Mouse (Mus musculus) thymus, postnatal 0 days (tissue): ENCODE results near the gene Serpine1. TPM values are rescaled to one million over a fixed set of nuclear protein-coding genes. Genes with fewer than 3 reads are reported as not detected.

Experiments used
- DNase-seq: peaks from one replicate; pipeline ENCODE4 v3.0.0-alpha.2; 2015; ENCODE audit warnings: low spot score
- polyA plus RNA-seq: library from polyadenylated mRNA; unstranded; fragments of >200 nt; fragmentation: Nextera tagmentation; extraction: Ambion mirVana; gene quantifications from 2 replicates; pipeline ENCODE4 v1.2.1, GENCODE M21; 2015

Gene Serpine1
- polyA plus RNA-seq, 1 experiment from 2014 or later: 0.05 TPM

- peak; percentile 30 for DNase-seq
These were observed 10.1 kb downstream of the Serpine1 start for GRCm38 (mm10) chr5:137061809-137062481.

GRCm38 (mm10) chr5:137054873-137055272 lies 17.2 kb downstream of the Serpine1 start:
- DNase-seq: no peak

GRCm38 (mm10) chr5:137054299-137054698 lies 17.8 kb downstream of the Serpine1 start:
- no peak for DNase-seq

- no peak for DNase-seq
These were observed 20.1 kb downstream of the Serpine1 start for GRCm38 (mm10) chr5:137051914-137052505.

GRCm38 (mm10) chr5:137051125-137051524 lies 20.9 kb downstream of the Serpine1 start:
- DNase-seq: no peak

- no peak for DNase-seq
These were observed 25.1 kb downstream of the Serpine1 start for GRCm38 (mm10) chr5:137046991-137047390.

- DNase-seq: no peak
These were observed 25.7 kb downstream of the Serpine1 start for GRCm38 (mm10) chr5:137046324-137046718.

GRCm38 (mm10) chr5:137045402-137046323 lies 26.4 kb downstream of the Serpine1 start, which contains the start of gene Ap1s1:
TSS of gene Ap1s1 (minus strand) at chr5:137046135.
- peak; percentile 99 for DNase-seq

- no peak for DNase-seq
These were observed 28.1 kb downstream of the Serpine1 start for GRCm38 (mm10) chr5:137043997-137044396.

GRCm38 (mm10) chr5:137041442-137041841 lies 30.6 kb downstream of the Serpine1 start:
- no peak for DNase-seq

GRCm38 (mm10) chr5:137039453-137039852 lies 32.6 kb downstream of the Serpine1 start:
- DNase-seq: no peak

GRCm38 (mm10) chr5:137036211-137036610 lies 35.9 kb downstream of the Serpine1 start:
- DNase-seq: no peak

- DNase-seq: peak; percentile 88
These were observed 39.4 kb downstream of the Serpine1 start for GRCm38 (mm10) chr5:137032641-137033074.

GRCm38 (mm10) chr5:137032033-137032421 lies 40.0 kb downstream of the Serpine1 start:
- DNase-seq: no peak

- no peak for DNase-seq
These were observed 40.7 kb downstream of the Serpine1 start for GRCm38 (mm10) chr5:137031076-137032032.

GRCm38 (mm10) chr5:137030416-137030810 lies 41.7 kb downstream of the Serpine1 start:
- DNase-seq: no peak

- DNase-seq: peak; percentile 90
These were observed 42.2 kb downstream of the Serpine1 start for GRCm38 (mm10) chr5:137029643-137030415.

GRCm38 (mm10) chr5:137029273-137029585 lies 42.8 kb downstream of the Serpine1 start:
- DNase-seq: no peak

GRCm38 (mm10) chr5:137028561-137029272 lies 43.4 kb downstream of the Serpine1 start:
- no peak for DNase-seq
